Mouse (Mus musculus) MEL (cell line): ENCODE data around the gene Dnah17. TPM values are rescaled to one million over a fixed set of nuclear protein-coding genes. Genes with fewer than 3 reads are reported as not detected.

Experiments
- DNase-seq: peaks from one replicate; pipeline ENCODE4 v3.0.0; 2011; ENCODE audit warnings: low read depth, low spot score
- H3K27ac ChIP-seq: 2 replicates; pipeline ENCODE4 v1.5.1; 2012; ENCODE audit warnings: low read depth, mild to moderate bottlenecking, control low read depth, low read length, moderate library complexity; ENCODE audit not compliant: control insufficient read depth
- H3K27me3 ChIP-seq, 2 experiments: fragments of 150-350 bp in 1 of 2; sonication (generic) in 1 of 2; 2 replicates each; pipeline ENCODE4 v1.6.1; 2012; ENCODE audit warnings: low read length in 2 of 2, mild to moderate bottlenecking in 2 of 2, improper control_type of control experiment in 1 of 2, moderate library complexity in 1 of 2; ENCODE audit not compliant: insufficient read depth in 2 of 2, control insufficient read depth in 1 of 2
- H3K36me3 ChIP-seq, 2 experiments: 2 replicates each; pipeline ENCODE4 v1.6.1; 2012 to 2014; ENCODE audit warnings: low read length in 2 of 2, improper control_type of control experiment in 1 of 2, inconsistent platforms in 1 of 2, mild to moderate bottlenecking in 1 of 2; ENCODE audit not compliant: insufficient read depth in 2 of 2, control insufficient read depth in 1 of 2
- H3K4me1 ChIP-seq, 2 experiments: fragments of 150-350 bp in 1 of 2; sonication (generic) in 1 of 2; 2 replicates each; pipeline ENCODE4 v1.6.1; 2012; ENCODE audit warnings: low read length in 2 of 2, improper control_type of control experiment in 1 of 2, mild to moderate bottlenecking in 1 of 2; ENCODE audit not compliant: insufficient read depth in 2 of 2, control insufficient read depth in 1 of 2
- H3K4me3 ChIP-seq, 2 experiments: fragments of 150-350 bp in 1 of 2; sonication (generic) in 1 of 2; 2 replicates each; pipeline ENCODE4 v1.5.1; 2012; ENCODE audit warnings: low read depth in 2 of 2, low read length in 2 of 2, mild to moderate bottlenecking in 2 of 2, moderate library complexity in 2 of 2, control low read depth in 1 of 2, improper control_type of control experiment in 1 of 2; ENCODE audit not compliant: control insufficient read depth in 1 of 2, insufficient read depth in 1 of 2
- H3K79me2 ChIP-seq: 2 replicates; pipeline ENCODE4 v1.6.1; 2012; ENCODE audit warnings: mild to moderate bottlenecking, low read length, moderate library complexity; ENCODE audit not compliant: control insufficient read depth, poor library complexity, insufficient read depth
- H3K9ac ChIP-seq: 2 replicates; pipeline ENCODE4 v1.6.1; 2012; ENCODE audit warnings: low read depth, mild to moderate bottlenecking, control low read depth, low read length, moderate library complexity; ENCODE audit not compliant: control insufficient read depth, poor library complexity, severe bottlenecking
- H3K9me3 ChIP-seq: fragments of 150-350 bp; sonication (generic); replicated peaks from 2 replicates; pipeline ENCODE4 v1.6.1; 2012; ENCODE audit warnings: mild to moderate bottlenecking, low read length, improper control_type of control experiment, moderate library complexity; ENCODE audit not compliant: insufficient read depth
- BHLHE40 ChIP-seq: IDR thresholded peaks from 2 replicates; pipeline ENCODE4 v1.6.1; 2012; ENCODE audit warnings: low read depth, mild to moderate bottlenecking, inconsistent platforms, low read length, improper control_type of control experiment, borderline replicate concordance
- CHD1 ChIP-seq: IDR thresholded peaks from 2 replicates; pipeline ENCODE4 v1.6.1; 2012; ENCODE audit warnings: low read depth, mild to moderate bottlenecking, inconsistent platforms, low read length, improper control_type of control experiment
- ELF1 ChIP-seq: IDR thresholded peaks from 2 replicates; pipeline ENCODE4 v1.6.1; 2014; ENCODE audit warnings: low read depth, mild to moderate bottlenecking, inconsistent platforms, low read length, improper control_type of control experiment, moderate library complexity
- EP300 ChIP-seq, 2 experiments: IDR thresholded peaks; 2 replicates each; pipeline ENCODE4 v1.6.1; 2011; ENCODE audit warnings: improper control_type of control experiment in 2 of 2, low read length in 2 of 2, low read depth in 1 of 2, mild to moderate bottlenecking in 1 of 2
- ETS1 ChIP-seq: IDR thresholded peaks from 2 replicates; pipeline ENCODE4 v1.6.1; 2012; ENCODE audit warnings: low read depth, mild to moderate bottlenecking, inconsistent platforms, low read length, improper control_type of control experiment, moderate library complexity
- KAT2A ChIP-seq: conservative IDR thresholded peaks from 2 replicates; pipeline ENCODE4 v1.6.1; 2012; ENCODE audit warnings: low read depth, low read length, improper control_type of control experiment, inconsistent platforms
- MAFK ChIP-seq: IDR thresholded peaks from 2 replicates; pipeline ENCODE4 v1.6.1; 2011; ENCODE audit warnings: low read depth, mild to moderate bottlenecking, low read length, improper control_type of control experiment, borderline replicate concordance
- MAX ChIP-seq: IDR thresholded peaks from 2 replicates; pipeline ENCODE4 v1.6.1; 2011; ENCODE audit warnings: low read length, improper control_type of control experiment
- MAZ ChIP-seq: IDR thresholded peaks from 2 replicates; pipeline ENCODE4 v1.6.1; 2012; ENCODE audit warnings: low read depth, mild to moderate bottlenecking, inconsistent platforms, low read length, improper control_type of control experiment
- MEF2A ChIP-seq: IDR thresholded peaks from 2 replicates; pipeline ENCODE4 v1.6.1; 2014; ENCODE audit warnings: low read depth, mild to moderate bottlenecking, inconsistent platforms, low read length, improper control_type of control experiment; ENCODE audit not compliant: poor library complexity, insufficient replicate concordance, severe bottlenecking; ENCODE audit errors: extremely low read depth
- MYB ChIP-seq: IDR thresholded peaks from 2 replicates; pipeline ENCODE4 v1.6.1; 2011; ENCODE audit warnings: mild to moderate bottlenecking, low read depth, low read length, improper control_type of control experiment
- MYC ChIP-seq: IDR thresholded peaks from 2 replicates; pipeline ENCODE4 v1.6.1; 2011; ENCODE audit warnings: low read depth, mild to moderate bottlenecking, low read length, improper control_type of control experiment, moderate library complexity
- NELFE ChIP-seq: IDR thresholded peaks from 2 replicates; pipeline ENCODE4 v1.6.1; 2011; ENCODE audit warnings: low read depth, low read length, improper control_type of control experiment
- NRF1 ChIP-seq: IDR thresholded peaks from 2 replicates; pipeline ENCODE4 v1.6.1; 2014; ENCODE audit warnings: low read depth, mild to moderate bottlenecking, inconsistent platforms, low read length, improper control_type of control experiment, moderate library complexity; ENCODE audit not compliant: poor library complexity, insufficient read depth, severe bottlenecking
- POLR2A ChIP-seq, 2 experiments: IDR thresholded peaks; 2 replicates each; pipeline ENCODE4 v1.6.1; 2011 to 2012; ENCODE audit warnings: low read length in 2 of 2, mild to moderate bottlenecking in 2 of 2, control low read depth in 1 of 2, improper control_type of control experiment in 1 of 2, low read depth in 1 of 2, moderate library complexity in 1 of 2; ENCODE audit not compliant: control insufficient read depth in 1 of 2, insufficient read depth in 1 of 2, poor library complexity in 1 of 2
- SIN3A ChIP-seq: IDR thresholded peaks from 2 replicates; pipeline ENCODE4 v1.6.1; 2012; ENCODE audit warnings: low read length, improper control_type of control experiment, inconsistent platforms
- SMC3 ChIP-seq: IDR thresholded peaks from 2 replicates; pipeline ENCODE4 v1.6.1; 2011; ENCODE audit warnings: low read depth, low read length, improper control_type of control experiment
- TAL1 ChIP-seq: IDR thresholded peaks from 2 replicates; pipeline ENCODE4 v1.6.1; 2012; ENCODE audit warnings: mild to moderate bottlenecking, inconsistent platforms, low read length, moderate library complexity, mixed read lengths
- TBP ChIP-seq: IDR thresholded peaks from 2 replicates; pipeline ENCODE4 v1.8.0; 2011; ENCODE audit warnings: low read depth, low read length, improper control_type of control experiment
- TCF12 ChIP-seq: IDR thresholded peaks from 2 replicates; pipeline ENCODE4 v1.6.1; 2014; ENCODE audit warnings: low read depth, mild to moderate bottlenecking, inconsistent platforms, low read length, improper control_type of control experiment, moderate library complexity
- UBTF ChIP-seq: IDR thresholded peaks from 2 replicates; pipeline ENCODE4 v1.6.1; 2012; ENCODE audit warnings: low read depth, mild to moderate bottlenecking, inconsistent platforms, low read length, improper control_type of control experiment, moderate library complexity, borderline replicate concordance; ENCODE audit not compliant: insufficient read depth
- USF1 ChIP-seq: IDR thresholded peaks from 2 replicates; pipeline ENCODE4 v1.6.1; 2014; ENCODE audit warnings: low read depth, mild to moderate bottlenecking, inconsistent platforms, low read length, improper control_type of control experiment, moderate library complexity
- USF2 ChIP-seq, 2 experiments: IDR thresholded peaks; 2 replicates each; pipeline ENCODE4 v1.6.1; 2011 to 2012; ENCODE audit warnings: improper control_type of control experiment in 2 of 2, low read length in 2 of 2, borderline replicate concordance in 1 of 2, inconsistent platforms in 1 of 2, low read depth in 1 of 2, mild to moderate bottlenecking in 1 of 2; ENCODE audit not compliant: insufficient read depth in 1 of 2
- ZC3H11A ChIP-seq: IDR thresholded peaks from 2 replicates; pipeline ENCODE4 v1.6.1; 2012; ENCODE audit warnings: low read depth, mild to moderate bottlenecking, inconsistent platforms, low read length, improper control_type of control experiment
- ZKSCAN1 ChIP-seq: IDR thresholded peaks from 2 replicates; pipeline ENCODE4 v1.6.1; 2012; ENCODE audit warnings: low read depth, mild to moderate bottlenecking, inconsistent platforms, low read length, improper control_type of control experiment, moderate library complexity
- ZNF384 ChIP-seq: IDR thresholded peaks from 2 replicates; pipeline ENCODE4 v1.6.1; 2012; ENCODE audit warnings: low read depth, mild to moderate bottlenecking, inconsistent platforms, low read length, improper control_type of control experiment
- polyA plus RNA-seq, 2 experiments: library from polyadenylated mRNA; stranded (reverse) in 1 of 2; unstranded in 1 of 2; fragments of >175 nt in 1 of 2; fragments of >200 nt in 1 of 2; gene quantifications; 2 replicates each; pipeline versions ENCODE4 v1.2.1 to v1.2.4; 2012; ENCODE audit warnings: low replicate concordance in 2 of 2, low read depth in 1 of 2; ENCODE audit not compliant: insufficient read length in 2 of 2, insufficient read depth in 1 of 2, missing spikeins in 1 of 2
- total RNA-seq: library from RNA; depleted of rRNA; stranded (reverse); fragments of 300-350 nt; gene quantifications from 2 replicates; pipeline ENCODE4 v1.2.3, GENCODE M21; 2012

Dnah17 gene
- total and polyA plus RNA-seq, 3 experiments = 0.04 to 0.21 TPM; not detected in 1

DNA sequence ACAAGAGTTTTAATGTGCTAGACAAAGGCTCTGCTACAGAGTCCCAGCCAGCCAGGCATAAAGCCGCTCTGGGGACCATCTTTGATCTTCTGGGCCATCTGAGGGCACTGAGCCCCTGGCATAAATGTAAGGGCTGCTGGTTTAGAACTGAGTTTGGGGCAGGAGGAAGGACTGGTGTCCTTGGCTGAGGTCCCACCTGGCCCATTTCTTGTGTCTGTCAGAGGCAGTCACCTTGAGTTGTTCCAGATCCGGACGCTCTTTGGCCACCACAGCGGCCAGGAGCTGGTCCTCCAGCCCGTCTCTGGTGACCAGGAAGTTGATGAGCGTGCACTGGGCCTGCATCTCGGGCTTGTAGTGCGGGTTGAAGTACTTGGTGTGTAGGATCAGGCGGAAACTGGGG lies 87.6 kb downstream of the Dnah17 start:
- H3K4me3 ChIP-seq = no peak overlapping the region
- H3K9ac ChIP-seq = no peak overlapping the region
- no peaks in the 10 kb centered on the region for H3K27me3 ChIP-seq
- no peaks in the 10 kb centered on the region for H3K4me1 ChIP-seq
- H3K27ac ChIP-seq = no peak overlapping the region
- DNase-seq = no peak
- no peaks in the 10 kb centered on the region for H3K36me3 ChIP-seq
- no peaks in the 10 kb centered on the region for H3K9me3 ChIP-seq
- no peaks in the 10 kb centered on the region for H3K79me2 ChIP-seq
- TF ChIP-seq ELF1 (no peak), ZKSCAN1 (no peak), NRF1 (no peak), SMC3 (no peak), MEF2A (no peak), ETS1 (no peak), UBTF (no peak), POLR2A (IDR thresholded peaks at IDR 0.05; ENCODE audit: control insufficient read depth in 1 of 2, insufficient read depth in 1 of 2, low read depth in 1 of 2, low read length in 2 of 2, poor library complexity in 1 of 2) (no peak), TCF12 (no peak), SIN3A (no peak), MAFK (no peak), MYB (no peak), CHD1 (no peak), TAL1 (no peak), ZC3H11A (no peak), MYC (no peak), KAT2A (no peak), MAZ (no peak), ZNF384 (no peak)

- no peaks in the 10 kb centered on the region for H3K9me3 ChIP-seq
- H3K4me1 ChIP-seq = no peaks in the 10 kb centered on the region
- no peak overlapping the region for H3K27ac ChIP-seq
- no peaks in the 10 kb centered on the region for H3K36me3 ChIP-seq
- DNase-seq = no peak
- H3K9ac ChIP-seq = no peak overlapping the region
- no peaks in the 10 kb centered on the region for H3K79me2 ChIP-seq
- no peak overlapping the region for H3K4me3 ChIP-seq
- H3K27me3 ChIP-seq = no peaks in the 10 kb centered on the region
- TF ChIP-seq ETS1 (no peak), EP300 (IDR thresholded peaks at IDR 0.05; ENCODE audit: low read depth in 1 of 2, low read length in 2 of 2) (no peak), NELFE (no peak), USF2 (IDR thresholded peaks at IDR 0.05; ENCODE audit: borderline replicate concordance in 1 of 2, insufficient read depth in 1 of 2, low read depth in 1 of 2, low read length in 2 of 2) (no peak), TBP (no peak), MAZ (no peak), MAX (no peak), TCF12 (no peak), UBTF (no peak), MYB (no peak), BHLHE40 (no peak), SMC3 (no peak), USF1 (no peak)
These were observed 95.4 kb downstream of the Dnah17 start for GRCm38 (mm10) chr11:118035068-118035467.
